Mouse (Mus musculus) MEL (cell line): ENCODE data around the gene Ttc34. TPM values are rescaled to one million over a fixed set of nuclear protein-coding genes. Genes with fewer than 3 reads are reported as not detected.

ENCODE experiments used
- DNase-seq: peaks from one replicate; pipeline ENCODE4 v3.0.0; 2011; ENCODE audit warnings: low read depth, low spot score
- H3K27ac ChIP-seq: 2 replicates; pipeline ENCODE4 v1.5.1; 2012; ENCODE audit warnings: low read depth, mild to moderate bottlenecking, control low read depth, low read length, moderate library complexity; ENCODE audit not compliant: control insufficient read depth
- H3K27me3 ChIP-seq, 2 experiments: fragments of 150-350 bp in 1 of 2; sonication (generic) in 1 of 2; 2 replicates each; pipeline ENCODE4 v1.6.1; 2012; ENCODE audit warnings: low read length in 2 of 2, mild to moderate bottlenecking in 2 of 2, improper control_type of control experiment in 1 of 2, moderate library complexity in 1 of 2; ENCODE audit not compliant: insufficient read depth in 2 of 2, control insufficient read depth in 1 of 2
- H3K36me3 ChIP-seq, 2 experiments: 2 replicates each; pipeline ENCODE4 v1.6.1; 2012 to 2014; ENCODE audit warnings: low read length in 2 of 2, improper control_type of control experiment in 1 of 2, inconsistent platforms in 1 of 2, mild to moderate bottlenecking in 1 of 2; ENCODE audit not compliant: insufficient read depth in 2 of 2, control insufficient read depth in 1 of 2
- H3K4me1 ChIP-seq, 2 experiments: fragments of 150-350 bp in 1 of 2; sonication (generic) in 1 of 2; 2 replicates each; pipeline ENCODE4 v1.6.1; 2012; ENCODE audit warnings: low read length in 2 of 2, improper control_type of control experiment in 1 of 2, mild to moderate bottlenecking in 1 of 2; ENCODE audit not compliant: insufficient read depth in 2 of 2, control insufficient read depth in 1 of 2
- H3K4me3 ChIP-seq, 2 experiments: fragments of 150-350 bp in 1 of 2; sonication (generic) in 1 of 2; 2 replicates each; pipeline ENCODE4 v1.5.1; 2012; ENCODE audit warnings: low read depth in 2 of 2, low read length in 2 of 2, mild to moderate bottlenecking in 2 of 2, moderate library complexity in 2 of 2, control low read depth in 1 of 2, improper control_type of control experiment in 1 of 2; ENCODE audit not compliant: control insufficient read depth in 1 of 2, insufficient read depth in 1 of 2
- H3K79me2 ChIP-seq: 2 replicates; pipeline ENCODE4 v1.6.1; 2012; ENCODE audit warnings: mild to moderate bottlenecking, low read length, moderate library complexity; ENCODE audit not compliant: control insufficient read depth, poor library complexity, insufficient read depth
- H3K9ac ChIP-seq: 2 replicates; pipeline ENCODE4 v1.6.1; 2012; ENCODE audit warnings: low read depth, mild to moderate bottlenecking, control low read depth, low read length, moderate library complexity; ENCODE audit not compliant: control insufficient read depth, poor library complexity, severe bottlenecking
- H3K9me3 ChIP-seq: fragments of 150-350 bp; sonication (generic); replicated peaks from 2 replicates; pipeline ENCODE4 v1.6.1; 2012; ENCODE audit warnings: mild to moderate bottlenecking, low read length, improper control_type of control experiment, moderate library complexity; ENCODE audit not compliant: insufficient read depth
- BHLHE40 ChIP-seq: IDR thresholded peaks from 2 replicates; pipeline ENCODE4 v1.6.1; 2012; ENCODE audit warnings: low read depth, mild to moderate bottlenecking, inconsistent platforms, low read length, improper control_type of control experiment, borderline replicate concordance
- CHD1 ChIP-seq: IDR thresholded peaks from 2 replicates; pipeline ENCODE4 v1.6.1; 2012; ENCODE audit warnings: low read depth, mild to moderate bottlenecking, inconsistent platforms, low read length, improper control_type of control experiment
- CTCF ChIP-seq, 3 experiments: IDR thresholded peaks in 2 of 3; conservative IDR thresholded peaks in 1 of 3; 2 replicates each; pipeline ENCODE4 v1.5.1; 2011 to 2012; ENCODE audit warnings: low read length in 3 of 3, low read depth in 2 of 3, mild to moderate bottlenecking in 2 of 3, improper control_type of control experiment in 1 of 3, inconsistent platforms in 1 of 3, mixed read lengths in 1 of 3, moderate library complexity in 1 of 3; ENCODE audit not compliant: control insufficient read depth in 1 of 3, insufficient read depth in 1 of 3, poor library complexity in 1 of 3, severe bottlenecking in 1 of 3
- ELF1 ChIP-seq: IDR thresholded peaks from 2 replicates; pipeline ENCODE4 v1.6.1; 2014; ENCODE audit warnings: low read depth, mild to moderate bottlenecking, inconsistent platforms, low read length, improper control_type of control experiment, moderate library complexity
- EP300 ChIP-seq, 2 experiments: IDR thresholded peaks; 2 replicates each; pipeline ENCODE4 v1.6.1; 2011; ENCODE audit warnings: improper control_type of control experiment in 2 of 2, low read length in 2 of 2, low read depth in 1 of 2, mild to moderate bottlenecking in 1 of 2
- ETS1 ChIP-seq: IDR thresholded peaks from 2 replicates; pipeline ENCODE4 v1.6.1; 2012; ENCODE audit warnings: low read depth, mild to moderate bottlenecking, inconsistent platforms, low read length, improper control_type of control experiment, moderate library complexity
- GATA1 ChIP-seq: IDR thresholded peaks from 2 replicates; pipeline ENCODE4 v1.6.1; 2011; ENCODE audit warnings: low read depth, low read length, improper control_type of control experiment
- HCFC1 ChIP-seq: IDR thresholded peaks from 2 replicates; pipeline ENCODE4 v1.6.1; 2012; ENCODE audit warnings: low read depth, mild to moderate bottlenecking, inconsistent platforms, low read length, improper control_type of control experiment, moderate library complexity
- JUND ChIP-seq: IDR thresholded peaks from 2 replicates; pipeline ENCODE4 v1.6.1; 2011; ENCODE audit warnings: low read depth, mild to moderate bottlenecking, improper control_type of control experiment, low read length
- KAT2A ChIP-seq: conservative IDR thresholded peaks from 2 replicates; pipeline ENCODE4 v1.6.1; 2012; ENCODE audit warnings: low read depth, low read length, improper control_type of control experiment, inconsistent platforms
- MAFK ChIP-seq: IDR thresholded peaks from 2 replicates; pipeline ENCODE4 v1.6.1; 2011; ENCODE audit warnings: low read depth, mild to moderate bottlenecking, low read length, improper control_type of control experiment, borderline replicate concordance
- MAX ChIP-seq: IDR thresholded peaks from 2 replicates; pipeline ENCODE4 v1.6.1; 2011; ENCODE audit warnings: low read length, improper control_type of control experiment
- MAZ ChIP-seq: IDR thresholded peaks from 2 replicates; pipeline ENCODE4 v1.6.1; 2012; ENCODE audit warnings: low read depth, mild to moderate bottlenecking, inconsistent platforms, low read length, improper control_type of control experiment
- MEF2A ChIP-seq: IDR thresholded peaks from 2 replicates; pipeline ENCODE4 v1.6.1; 2014; ENCODE audit warnings: low read depth, mild to moderate bottlenecking, inconsistent platforms, low read length, improper control_type of control experiment; ENCODE audit not compliant: poor library complexity, insufficient replicate concordance, severe bottlenecking; ENCODE audit errors: extremely low read depth
- MXI1 ChIP-seq: IDR thresholded peaks from 2 replicates; pipeline ENCODE4 v1.6.1; 2011; ENCODE audit warnings: mild to moderate bottlenecking, low read depth, low read length, improper control_type of control experiment
- MYB ChIP-seq: IDR thresholded peaks from 2 replicates; pipeline ENCODE4 v1.6.1; 2011; ENCODE audit warnings: mild to moderate bottlenecking, low read depth, low read length, improper control_type of control experiment
- MYC ChIP-seq: IDR thresholded peaks from 2 replicates; pipeline ENCODE4 v1.6.1; 2011; ENCODE audit warnings: low read depth, mild to moderate bottlenecking, low read length, improper control_type of control experiment, moderate library complexity
- NELFE ChIP-seq: IDR thresholded peaks from 2 replicates; pipeline ENCODE4 v1.6.1; 2011; ENCODE audit warnings: low read depth, low read length, improper control_type of control experiment
- NRF1 ChIP-seq: IDR thresholded peaks from 2 replicates; pipeline ENCODE4 v1.6.1; 2014; ENCODE audit warnings: low read depth, mild to moderate bottlenecking, inconsistent platforms, low read length, improper control_type of control experiment, moderate library complexity; ENCODE audit not compliant: poor library complexity, insufficient read depth, severe bottlenecking
- RAD21 ChIP-seq: IDR thresholded peaks from 2 replicates; pipeline ENCODE4 v1.6.1; 2011; ENCODE audit warnings: mild to moderate bottlenecking, low read depth, low read length, improper control_type of control experiment
- SIN3A ChIP-seq: IDR thresholded peaks from 2 replicates; pipeline ENCODE4 v1.6.1; 2012; ENCODE audit warnings: low read length, improper control_type of control experiment, inconsistent platforms
- SMC3 ChIP-seq: IDR thresholded peaks from 2 replicates; pipeline ENCODE4 v1.6.1; 2011; ENCODE audit warnings: low read depth, low read length, improper control_type of control experiment
- TBP ChIP-seq: IDR thresholded peaks from 2 replicates; pipeline ENCODE4 v1.8.0; 2011; ENCODE audit warnings: low read depth, low read length, improper control_type of control experiment
- TCF12 ChIP-seq: IDR thresholded peaks from 2 replicates; pipeline ENCODE4 v1.6.1; 2014; ENCODE audit warnings: low read depth, mild to moderate bottlenecking, inconsistent platforms, low read length, improper control_type of control experiment, moderate library complexity
- UBTF ChIP-seq: IDR thresholded peaks from 2 replicates; pipeline ENCODE4 v1.6.1; 2012; ENCODE audit warnings: low read depth, mild to moderate bottlenecking, inconsistent platforms, low read length, improper control_type of control experiment, moderate library complexity, borderline replicate concordance; ENCODE audit not compliant: insufficient read depth
- USF1 ChIP-seq: IDR thresholded peaks from 2 replicates; pipeline ENCODE4 v1.6.1; 2014; ENCODE audit warnings: low read depth, mild to moderate bottlenecking, inconsistent platforms, low read length, improper control_type of control experiment, moderate library complexity
- USF2 ChIP-seq, 2 experiments: IDR thresholded peaks; 2 replicates each; pipeline ENCODE4 v1.6.1; 2011 to 2012; ENCODE audit warnings: improper control_type of control experiment in 2 of 2, low read length in 2 of 2, borderline replicate concordance in 1 of 2, inconsistent platforms in 1 of 2, low read depth in 1 of 2, mild to moderate bottlenecking in 1 of 2; ENCODE audit not compliant: insufficient read depth in 1 of 2
- ZC3H11A ChIP-seq: IDR thresholded peaks from 2 replicates; pipeline ENCODE4 v1.6.1; 2012; ENCODE audit warnings: low read depth, mild to moderate bottlenecking, inconsistent platforms, low read length, improper control_type of control experiment
- ZKSCAN1 ChIP-seq: IDR thresholded peaks from 2 replicates; pipeline ENCODE4 v1.6.1; 2012; ENCODE audit warnings: low read depth, mild to moderate bottlenecking, inconsistent platforms, low read length, improper control_type of control experiment, moderate library complexity
- ZMIZ1 ChIP-seq: IDR thresholded peaks from 2 replicates; pipeline ENCODE4 v1.6.1; 2012; ENCODE audit warnings: low read depth, mild to moderate bottlenecking, inconsistent platforms, low read length, improper control_type of control experiment, moderate library complexity
- polyA plus RNA-seq, 2 experiments: library from polyadenylated mRNA; stranded (reverse) in 1 of 2; unstranded in 1 of 2; fragments of >175 nt in 1 of 2; fragments of >200 nt in 1 of 2; gene quantifications; 2 replicates each; pipeline versions ENCODE4 v1.2.1 to v1.2.4; 2012; ENCODE audit warnings: low replicate concordance in 2 of 2, low read depth in 1 of 2; ENCODE audit not compliant: insufficient read length in 2 of 2, insufficient read depth in 1 of 2, missing spikeins in 1 of 2
- total RNA-seq: library from RNA; depleted of rRNA; stranded (reverse); fragments of 300-350 nt; gene quantifications from 2 replicates; pipeline ENCODE4 v1.2.3, GENCODE M21; 2012

Gene Ttc34
- total and polyA plus RNA-seq, 3 experiments, result not detected

DNA sequence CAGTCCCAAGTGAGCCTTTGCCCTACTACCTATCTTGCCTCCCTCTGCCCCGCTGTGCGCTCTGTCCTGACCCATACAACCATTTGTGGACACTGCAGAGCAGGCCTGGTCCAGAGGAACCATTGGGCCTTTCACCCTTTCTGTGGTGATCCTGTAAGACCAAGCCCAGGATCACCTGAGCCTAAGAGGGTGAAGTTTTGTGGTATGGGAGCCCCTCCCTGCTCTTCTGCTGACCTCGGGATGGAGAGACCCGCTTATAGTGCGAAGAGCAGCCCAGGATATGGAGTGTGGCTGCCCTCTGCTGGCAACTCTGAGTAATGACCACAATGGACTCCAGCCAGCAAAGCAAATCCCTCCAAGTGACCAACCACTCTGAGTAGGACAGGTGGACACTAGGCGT, 11.6 kb upstream of the Ttc34 start:
- Histone ChIP-seq H3K4me3 (no peak overlapping the region), H3K27ac (no peak overlapping the region), H3K36me3 (no peaks in the 10 kb centered on the region), H3K9ac (no peak overlapping the region), H3K79me2 (no peaks in the 10 kb centered on the region), H3K9me3 (no peaks in the 10 kb centered on the region), H3K27me3 (no peaks in the 10 kb centered on the region), H3K4me1 (no peaks in the 10 kb centered on the region)
- TF ChIP-seq TBP (no peak), ELF1 (no peak), MAX (no peak), JUND (no peak), NELFE (no peak), HCFC1 (no peak), USF1 (no peak), CHD1 (no peak), KAT2A (no peak), SIN3A (no peak), BHLHE40 (no peak), NRF1 (no peak), MEF2A (no peak), MYB (no peak), ETS1 (no peak), GATA1 (no peak), USF2 (IDR thresholded peaks at IDR 0.05; ENCODE audit: borderline replicate concordance in 1 of 2, insufficient read depth in 1 of 2, low read depth in 1 of 2, low read length in 2 of 2) (no peak), MAFK (no peak), EP300 (IDR thresholded peaks at IDR 0.05; ENCODE audit: low read depth in 1 of 2, low read length in 2 of 2) (no peak), MYC (no peak), CTCF (IDR thresholded peaks at IDR 0.05 in 2 of 3, conservative IDR thresholded peaks at IDR 0.05 in 1 of 3; ENCODE audit: control insufficient read depth in 1 of 3, insufficient read depth in 1 of 3, low read depth in 2 of 3, low read length in 3 of 3, poor library complexity in 1 of 3, severe bottlenecking in 1 of 3) (peak; percentile 60 to 75 (median 63)), ZMIZ1 (no peak), ZC3H11A (peak; percentile 35; the same call in 1 of the 2 replicates), MXI1 (no peak), SMC3 (peak; percentile 51), UBTF (no peak), ZKSCAN1 (no peak), MAZ (no peak), TCF12 (no peak), RAD21 (peak; percentile 61)
- peak; percentile 42 for DNase-seq
